Mouse (Mus musculus) MEL (cell line): ENCODE measurements around the gene Upk3b. TPM values are rescaled to one million over a fixed set of nuclear protein-coding genes. Genes with fewer than 3 reads are reported as not detected.

ENCODE experiments used
- DNase-seq: peaks from one replicate; pipeline ENCODE4 v3.0.0; 2011; ENCODE audit warnings: low read depth, low spot score
- H3K27ac ChIP-seq: 2 replicates; pipeline ENCODE4 v1.5.1; 2012; ENCODE audit warnings: low read depth, mild to moderate bottlenecking, control low read depth, low read length, moderate library complexity; ENCODE audit not compliant: control insufficient read depth
- H3K27me3 ChIP-seq, 2 experiments: fragments of 150-350 bp in 1 of 2; sonication (generic) in 1 of 2; 2 replicates each; pipeline ENCODE4 v1.6.1; 2012; ENCODE audit warnings: low read length in 2 of 2, mild to moderate bottlenecking in 2 of 2, improper control_type of control experiment in 1 of 2, moderate library complexity in 1 of 2; ENCODE audit not compliant: insufficient read depth in 2 of 2, control insufficient read depth in 1 of 2
- H3K36me3 ChIP-seq, 2 experiments: 2 replicates each; pipeline ENCODE4 v1.6.1; 2012 to 2014; ENCODE audit warnings: low read length in 2 of 2, improper control_type of control experiment in 1 of 2, inconsistent platforms in 1 of 2, mild to moderate bottlenecking in 1 of 2; ENCODE audit not compliant: insufficient read depth in 2 of 2, control insufficient read depth in 1 of 2
- H3K4me1 ChIP-seq, 2 experiments: fragments of 150-350 bp in 1 of 2; sonication (generic) in 1 of 2; 2 replicates each; pipeline ENCODE4 v1.6.1; 2012; ENCODE audit warnings: low read length in 2 of 2, improper control_type of control experiment in 1 of 2, mild to moderate bottlenecking in 1 of 2; ENCODE audit not compliant: insufficient read depth in 2 of 2, control insufficient read depth in 1 of 2
- H3K4me3 ChIP-seq, 2 experiments: fragments of 150-350 bp in 1 of 2; sonication (generic) in 1 of 2; 2 replicates each; pipeline ENCODE4 v1.5.1; 2012; ENCODE audit warnings: low read depth in 2 of 2, low read length in 2 of 2, mild to moderate bottlenecking in 2 of 2, moderate library complexity in 2 of 2, control low read depth in 1 of 2, improper control_type of control experiment in 1 of 2; ENCODE audit not compliant: control insufficient read depth in 1 of 2, insufficient read depth in 1 of 2
- H3K79me2 ChIP-seq: 2 replicates; pipeline ENCODE4 v1.6.1; 2012; ENCODE audit warnings: mild to moderate bottlenecking, low read length, moderate library complexity; ENCODE audit not compliant: control insufficient read depth, poor library complexity, insufficient read depth
- H3K9ac ChIP-seq: 2 replicates; pipeline ENCODE4 v1.6.1; 2012; ENCODE audit warnings: low read depth, mild to moderate bottlenecking, control low read depth, low read length, moderate library complexity; ENCODE audit not compliant: control insufficient read depth, poor library complexity, severe bottlenecking
- H3K9me3 ChIP-seq: fragments of 150-350 bp; sonication (generic); replicated peaks from 2 replicates; pipeline ENCODE4 v1.6.1; 2012; ENCODE audit warnings: mild to moderate bottlenecking, low read length, improper control_type of control experiment, moderate library complexity; ENCODE audit not compliant: insufficient read depth
- BHLHE40 ChIP-seq: IDR thresholded peaks from 2 replicates; pipeline ENCODE4 v1.6.1; 2012; ENCODE audit warnings: low read depth, mild to moderate bottlenecking, inconsistent platforms, low read length, improper control_type of control experiment, borderline replicate concordance
- CHD1 ChIP-seq: IDR thresholded peaks from 2 replicates; pipeline ENCODE4 v1.6.1; 2012; ENCODE audit warnings: low read depth, mild to moderate bottlenecking, inconsistent platforms, low read length, improper control_type of control experiment
- CHD2 ChIP-seq: IDR thresholded peaks from 2 replicates; pipeline ENCODE4 v1.6.1; 2011; ENCODE audit warnings: low read length, improper control_type of control experiment
- CTCF ChIP-seq, 3 experiments: IDR thresholded peaks in 2 of 3; conservative IDR thresholded peaks in 1 of 3; 2 replicates each; pipeline ENCODE4 v1.5.1; 2011 to 2012; ENCODE audit warnings: low read length in 3 of 3, low read depth in 2 of 3, mild to moderate bottlenecking in 2 of 3, improper control_type of control experiment in 1 of 3, inconsistent platforms in 1 of 3, mixed read lengths in 1 of 3, moderate library complexity in 1 of 3; ENCODE audit not compliant: control insufficient read depth in 1 of 3, insufficient read depth in 1 of 3, poor library complexity in 1 of 3, severe bottlenecking in 1 of 3
- ELF1 ChIP-seq: IDR thresholded peaks from 2 replicates; pipeline ENCODE4 v1.6.1; 2014; ENCODE audit warnings: low read depth, mild to moderate bottlenecking, inconsistent platforms, low read length, improper control_type of control experiment, moderate library complexity
- ETS1 ChIP-seq: IDR thresholded peaks from 2 replicates; pipeline ENCODE4 v1.6.1; 2012; ENCODE audit warnings: low read depth, mild to moderate bottlenecking, inconsistent platforms, low read length, improper control_type of control experiment, moderate library complexity
- GABPA ChIP-seq: IDR thresholded peaks from 2 replicates; pipeline ENCODE4 v1.6.1; 2012; ENCODE audit warnings: low read depth, mild to moderate bottlenecking, inconsistent platforms, low read length, improper control_type of control experiment, moderate library complexity
- GATA1 ChIP-seq: IDR thresholded peaks from 2 replicates; pipeline ENCODE4 v1.6.1; 2011; ENCODE audit warnings: low read depth, low read length, improper control_type of control experiment
- HCFC1 ChIP-seq: IDR thresholded peaks from 2 replicates; pipeline ENCODE4 v1.6.1; 2012; ENCODE audit warnings: low read depth, mild to moderate bottlenecking, inconsistent platforms, low read length, improper control_type of control experiment, moderate library complexity
- KAT2A ChIP-seq: conservative IDR thresholded peaks from 2 replicates; pipeline ENCODE4 v1.6.1; 2012; ENCODE audit warnings: low read depth, low read length, improper control_type of control experiment, inconsistent platforms
- MEF2A ChIP-seq: IDR thresholded peaks from 2 replicates; pipeline ENCODE4 v1.6.1; 2014; ENCODE audit warnings: low read depth, mild to moderate bottlenecking, inconsistent platforms, low read length, improper control_type of control experiment; ENCODE audit not compliant: poor library complexity, insufficient replicate concordance, severe bottlenecking; ENCODE audit errors: extremely low read depth
- MYB ChIP-seq: IDR thresholded peaks from 2 replicates; pipeline ENCODE4 v1.6.1; 2011; ENCODE audit warnings: mild to moderate bottlenecking, low read depth, low read length, improper control_type of control experiment
- NELFE ChIP-seq: IDR thresholded peaks from 2 replicates; pipeline ENCODE4 v1.6.1; 2011; ENCODE audit warnings: low read depth, low read length, improper control_type of control experiment
- NRF1 ChIP-seq: IDR thresholded peaks from 2 replicates; pipeline ENCODE4 v1.6.1; 2014; ENCODE audit warnings: low read depth, mild to moderate bottlenecking, inconsistent platforms, low read length, improper control_type of control experiment, moderate library complexity; ENCODE audit not compliant: poor library complexity, insufficient read depth, severe bottlenecking
- SMC3 ChIP-seq: IDR thresholded peaks from 2 replicates; pipeline ENCODE4 v1.6.1; 2011; ENCODE audit warnings: low read depth, low read length, improper control_type of control experiment
- TAL1 ChIP-seq: IDR thresholded peaks from 2 replicates; pipeline ENCODE4 v1.6.1; 2012; ENCODE audit warnings: mild to moderate bottlenecking, inconsistent platforms, low read length, moderate library complexity, mixed read lengths
- TCF12 ChIP-seq: IDR thresholded peaks from 2 replicates; pipeline ENCODE4 v1.6.1; 2014; ENCODE audit warnings: low read depth, mild to moderate bottlenecking, inconsistent platforms, low read length, improper control_type of control experiment, moderate library complexity
- ZC3H11A ChIP-seq: IDR thresholded peaks from 2 replicates; pipeline ENCODE4 v1.6.1; 2012; ENCODE audit warnings: low read depth, mild to moderate bottlenecking, inconsistent platforms, low read length, improper control_type of control experiment
- polyA plus RNA-seq, 2 experiments: library from polyadenylated mRNA; stranded (reverse) in 1 of 2; unstranded in 1 of 2; fragments of >175 nt in 1 of 2; fragments of >200 nt in 1 of 2; gene quantifications; 2 replicates each; pipeline versions ENCODE4 v1.2.1 to v1.2.4; 2012; ENCODE audit warnings: low replicate concordance in 2 of 2, low read depth in 1 of 2; ENCODE audit not compliant: insufficient read length in 2 of 2, insufficient read depth in 1 of 2, missing spikeins in 1 of 2
- total RNA-seq: library from RNA; depleted of rRNA; stranded (reverse); fragments of 300-350 nt; gene quantifications from 2 replicates; pipeline ENCODE4 v1.2.3, GENCODE M21; 2012

Upk3b gene
- total and polyA plus RNA-seq, 3 experiments, result not detected

DNA sequence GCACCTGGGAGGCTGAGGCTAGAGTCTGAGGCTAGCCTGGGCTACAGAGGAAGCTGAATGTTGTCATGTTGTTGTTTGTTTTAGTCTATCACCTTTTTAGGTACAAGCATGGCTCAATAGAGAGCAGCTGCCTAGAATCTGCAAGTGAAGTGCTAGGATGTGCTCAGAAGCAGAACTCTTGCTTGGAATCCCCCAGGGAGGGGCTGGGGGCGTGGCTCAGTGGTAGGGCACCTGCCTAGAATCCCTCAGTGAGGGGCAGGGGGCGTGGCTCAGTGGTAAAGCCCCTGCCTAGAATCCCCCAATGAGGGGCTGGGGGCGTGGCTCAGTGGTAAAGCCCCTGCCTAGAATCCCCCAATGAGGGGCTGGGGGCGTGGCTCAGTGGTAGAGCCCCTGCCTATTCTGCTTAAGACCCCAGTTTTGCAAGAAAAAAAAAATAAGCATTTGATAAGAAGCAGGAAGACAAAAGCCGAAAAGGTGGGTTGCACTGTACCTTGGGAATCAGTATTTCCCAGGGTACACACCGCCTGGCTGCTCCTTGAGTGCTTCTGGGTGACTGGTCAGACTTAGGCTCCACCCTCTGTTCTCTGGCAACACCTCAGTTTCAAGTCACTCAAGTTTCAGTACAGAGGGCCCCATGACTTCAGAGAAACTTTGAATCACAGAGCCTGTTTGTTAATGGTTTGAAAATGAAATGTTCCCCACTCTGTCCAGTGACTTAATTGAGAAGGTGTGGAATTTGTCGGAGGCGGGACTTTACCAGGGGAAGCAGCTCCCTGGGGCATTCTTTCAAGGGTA, 14.8 kb downstream of the Upk3b start (continued):
- TF ChIP-seq MEF2A (no peak), KAT2A (no peak)

DNA sequence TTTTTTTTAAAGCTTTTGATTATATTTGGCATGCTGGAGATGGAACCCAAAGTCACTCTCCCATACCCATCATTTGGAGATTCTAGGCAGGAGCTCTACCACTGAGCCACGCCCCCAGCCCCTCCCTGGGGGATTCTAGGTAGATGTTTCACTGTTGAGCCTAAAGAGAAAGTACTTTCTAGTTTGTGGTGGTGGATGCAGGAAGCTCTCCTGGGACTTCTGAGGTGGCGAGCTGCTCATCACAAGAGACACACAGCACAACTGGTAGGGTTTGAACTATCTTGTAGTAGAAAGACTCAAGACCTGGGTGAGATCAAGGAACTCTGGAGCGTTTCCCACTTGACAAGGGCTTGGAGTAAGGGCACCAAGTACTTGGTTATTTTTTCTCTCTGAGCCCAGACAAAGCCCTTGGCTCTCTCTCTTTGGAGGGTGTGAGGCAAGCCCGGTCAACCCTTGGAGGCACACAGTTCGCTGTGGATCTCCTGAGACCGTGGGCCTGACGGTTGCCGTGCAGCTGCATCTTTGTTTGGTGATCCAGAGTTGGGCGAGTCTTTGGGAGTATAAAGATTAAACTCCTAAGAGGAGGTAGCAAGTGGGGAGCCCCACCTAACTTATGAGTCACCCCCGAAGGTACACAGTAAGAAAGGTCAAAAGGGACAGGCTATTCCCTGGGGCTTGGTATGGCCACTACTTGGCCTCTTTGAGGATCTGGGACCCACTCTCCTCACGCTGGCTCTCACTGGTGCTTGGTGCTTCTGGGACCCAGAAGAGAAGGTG, 16.2 kb downstream of the Upk3b start, which contains the start of gene Upk3bl:
Gene Upk3bl (plus strand): TSS at position 192 of the 777 bp plus-strand sequence.
- no peak for DNase-seq
- Histone ChIP-seq H3K9me3 (no peaks in the 10 kb centered on the region), H3K27ac (no peak within 1 kb of the TSS), H3K4me3 (no peak within 1 kb of the TSS), H3K27me3 (peaks cover 8 to 11% of the 10 kb centered on the region in 2 experiments), H3K36me3 (no peaks in the 10 kb centered on the region), H3K9ac (no peak within 1 kb of the TSS), H3K4me1 (no peaks in the 10 kb centered on the region), H3K79me2 (no peaks in the 10 kb centered on the region)
- no peak for TF ChIP-seq CHD1
- TF ChIP-seq HCFC1, result no peak
- TF ChIP-seq ETS1, result no peak
- no peak for TF ChIP-seq GABPA
- TF ChIP-seq MEF2A, result no peak
- TF ChIP-seq NELFE, result no peak
- TF ChIP-seq CHD2, result no peak

DNA sequence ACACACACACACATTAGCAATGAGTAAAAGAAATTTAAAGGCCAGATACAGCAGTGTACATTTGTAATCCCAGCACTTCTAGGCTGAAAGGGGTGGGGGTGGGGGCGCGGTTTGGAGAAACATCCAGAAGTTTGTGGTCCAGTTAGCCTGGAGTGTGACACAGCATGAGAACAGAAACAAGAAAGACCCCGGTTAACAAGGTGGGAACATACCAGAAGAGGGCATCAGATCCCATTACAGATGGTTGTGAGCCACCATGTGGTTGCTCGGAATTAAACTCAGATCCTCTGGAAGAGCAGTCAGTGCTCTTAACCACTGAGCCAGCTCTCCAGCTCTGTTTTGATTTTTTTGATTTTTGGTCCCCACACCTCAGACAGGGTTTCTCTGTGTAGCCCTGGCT, 17.8 kb downstream of the Upk3b start:
- Histone ChIP-seq H3K9me3 (no peaks in the 10 kb centered on the region), H3K79me2 (no peaks in the 10 kb centered on the region), H3K27ac (no peak overlapping the region), H3K4me3 (no peak overlapping the region), H3K27me3 (peaks cover 8 to 11% of the 10 kb centered on the region in 2 experiments), H3K4me1 (no peaks in the 10 kb centered on the region), H3K36me3 (no peaks in the 10 kb centered on the region), H3K9ac (no peak overlapping the region)
- DNase-seq, result no peak
- TF ChIP-seq CHD1 (no peak), CTCF (IDR thresholded peaks at IDR 0.05 in 2 of 3, conservative IDR thresholded peaks at IDR 0.05 in 1 of 3; ENCODE audit: control insufficient read depth in 1 of 3, insufficient read depth in 1 of 3, low read depth in 2 of 3, low read length in 3 of 3, poor library complexity in 1 of 3, severe bottlenecking in 1 of 3) (peak in 1 of 3 experiments; percentile 30; a peak in 1 of 6 replicates), SMC3 (peak; percentile 22; the same call in 1 of the 2 replicates)

GRCm38 (mm10) chr5:136057085-136057484, 18.8 kb downstream of the Upk3b start:
- Histone ChIP-seq H3K27ac (no peak overlapping the region), H3K4me3 (no peak overlapping the region), H3K4me1 (no peaks in the 10 kb centered on the region), H3K9ac (no peak overlapping the region), H3K36me3 (no peaks in the 10 kb centered on the region), H3K27me3 (peaks cover 8 to 11% of the 10 kb centered on the region in 2 experiments), H3K79me2 (no peaks in the 10 kb centered on the region), H3K9me3 (no peaks in the 10 kb centered on the region)
- DNase-seq, result no peak
- TF ChIP-seq ELF1, result no peak
- no peak for TF ChIP-seq CHD1
- TF ChIP-seq MYB, result no peak
- no peak for TF ChIP-seq KAT2A
- no peak for TF ChIP-seq NRF1
- TF ChIP-seq TCF12, result no peak
- TF ChIP-seq ZC3H11A, result no peak
- no peak for TF ChIP-seq ETS1
- TF ChIP-seq GATA1, result no peak
- no peak for TF ChIP-seq TAL1
- no peak for TF ChIP-seq CHD2
- TF ChIP-seq BHLHE40, result no peak
